Mouse (Mus musculus) spleen, adult 2 months (tissue): ENCODE measurements around the gene Tmem109.

Source experiments
- CTCF ChIP-seq: fragments of 200-500 bp; IDR thresholded peaks from 2 replicates; pipeline ENCODE4 v1.5.1; 2011; ENCODE audit warnings: mild to moderate bottlenecking, inconsistent platforms; ENCODE audit not compliant: insufficient read depth, insufficient read length, insufficient replicate concordance; ENCODE audit errors: extremely low read depth
- POLR2A ChIP-seq: fragments of 200-500 bp; IDR thresholded peaks from 2 replicates; pipeline ENCODE4 v1.6.1; 2011; ENCODE audit warnings: low read depth, low read length, inconsistent platforms

DNA sequence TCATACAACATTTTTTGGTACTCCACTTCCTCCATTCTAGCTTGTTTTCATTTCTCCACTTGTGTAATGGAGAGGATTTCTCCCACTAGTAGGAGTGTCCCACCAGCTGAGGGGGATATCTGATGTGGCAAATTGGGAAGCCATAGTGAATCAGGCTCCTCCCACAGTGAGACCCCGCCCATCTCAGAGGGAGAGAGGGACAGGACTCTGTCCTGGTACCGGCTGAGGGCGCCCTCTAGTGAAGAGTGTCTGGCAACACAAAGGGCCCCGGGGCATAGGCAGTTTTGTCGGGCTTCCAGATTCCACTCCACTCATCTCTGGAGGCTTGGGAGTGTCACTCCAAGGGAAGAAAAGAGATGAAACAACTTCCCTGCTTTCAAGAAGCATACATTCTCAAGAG, 50.4 kb downstream of the Tmem109 start:
- peak; percentile 74; the same call in 1 of the 2 replicates for TF ChIP-seq CTCF
- TF ChIP-seq POLR2A: no peak
